Mouse (Mus musculus) olfactory bulb, adult 2 months (tissue): ENCODE results near the gene Tcte2. TPM values are rescaled to one million over a fixed set of nuclear protein-coding genes. Genes with fewer than 3 reads are reported as not detected.
"Not testable (repeated sequence)": the region's sequence is repeated elsewhere in the genome, so short reads cannot be mapped to it uniquely, and the experiment has no call there.

Experiments
- H3K27ac ChIP-seq: fragments of 200-500 bp; 2 replicates; pipeline ENCODE4 v1.5.1; 2012; ENCODE audit warnings: low read depth, low read length; ENCODE audit not compliant: insufficient read depth
- H3K4me1 ChIP-seq: fragments of 200-500 bp; 2 replicates; pipeline ENCODE4 v1.6.1; 2012; ENCODE audit warnings: low read length; ENCODE audit not compliant: control insufficient read depth, insufficient read depth
- H3K4me3 ChIP-seq: fragments of 200-500 bp; 2 replicates; pipeline ENCODE4 v1.5.1; 2012; ENCODE audit warnings: mild to moderate bottlenecking, low read depth, low read length, moderate library complexity; ENCODE audit not compliant: insufficient read depth
- CTCF ChIP-seq: fragments of 200-500 bp; IDR thresholded peaks from 2 replicates; pipeline ENCODE4 v1.5.1; 2012; ENCODE audit warnings: low read depth, mild to moderate bottlenecking, low read length, moderate library complexity; ENCODE audit not compliant: insufficient read depth
- POLR2A ChIP-seq: fragments of 200-500 bp; IDR thresholded peaks from 2 replicates; pipeline ENCODE4 v1.6.1; 2012; ENCODE audit warnings: mild to moderate bottlenecking, low read depth, low read length, moderate library complexity; ENCODE audit not compliant: insufficient read depth
- WGBS: fragments of 180-500 bp; shearing (Covaris S2); methylation state at CpG from one replicate; pipeline ENCODE4 v1.1.7; 2018; 5-methylcytosine and 5-hydroxymethylcytosine counted together
- polyA plus RNA-seq: library from polyadenylated mRNA; stranded (reverse); fragments of >200 nt; gene quantifications from 2 replicates; pipeline ENCODE4 v1.2.4, GENCODE M21; 2012; ENCODE audit warnings: low replicate concordance; ENCODE audit not compliant: missing spikeins, insufficient read depth, insufficient read length

The Tcte2 gene
- not detected in 2 replicates for polyA plus RNA-seq

DNA sequence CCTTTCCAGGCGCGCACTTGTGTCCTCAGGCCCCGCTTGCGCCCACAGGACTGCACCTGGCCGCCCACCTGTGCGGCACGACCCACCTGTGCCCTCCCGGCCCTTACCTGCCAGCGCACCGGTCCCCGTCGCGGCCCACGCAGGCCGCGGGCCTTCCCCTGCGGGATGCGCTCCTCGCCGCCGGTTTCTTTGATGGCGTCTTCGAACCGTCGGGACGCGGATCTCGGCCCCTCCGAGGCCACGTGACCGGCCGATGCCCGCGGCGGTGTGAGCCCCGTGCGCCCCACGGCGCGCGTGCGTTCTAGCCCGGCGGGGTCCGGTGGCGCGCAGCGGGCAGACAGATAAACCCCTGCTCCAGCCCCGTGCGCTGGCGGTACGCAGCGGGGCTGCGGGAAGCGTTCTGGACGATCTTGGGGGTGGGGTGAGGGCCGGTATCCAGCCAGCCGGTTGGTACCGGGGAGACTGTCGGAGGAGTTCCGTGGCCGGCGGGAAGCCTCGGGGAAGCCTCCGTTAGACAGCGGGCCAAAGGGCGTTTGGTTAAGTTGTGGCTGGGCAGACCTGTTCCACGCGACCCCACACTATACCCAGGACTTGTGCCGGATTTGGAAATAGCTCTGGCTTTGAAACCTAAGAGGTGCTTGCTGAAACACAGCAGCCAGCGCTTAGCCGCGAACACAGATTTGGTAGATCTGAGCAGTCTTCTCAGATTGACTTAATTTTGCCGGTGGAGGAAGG, at the start of gene Tcte2:
TSS of gene Tcte2 (minus strand) at position 647 of the 735 bp plus-strand sequence.
- TF ChIP-seq CTCF (no peak), POLR2A (no peak)
- H3K4me3 ChIP-seq, result peak within 1 kb of the TSS; percentile 76
- peak within 1 kb of the TSS; percentile 54; the same call in 1 of the 2 replicates for H3K27ac ChIP-seq
- no peaks in the 10 kb centered on the region for H3K4me1 ChIP-seq
- under 1% methylated on average over 74 of the region's 74 CpGs for WGBS

DNA sequence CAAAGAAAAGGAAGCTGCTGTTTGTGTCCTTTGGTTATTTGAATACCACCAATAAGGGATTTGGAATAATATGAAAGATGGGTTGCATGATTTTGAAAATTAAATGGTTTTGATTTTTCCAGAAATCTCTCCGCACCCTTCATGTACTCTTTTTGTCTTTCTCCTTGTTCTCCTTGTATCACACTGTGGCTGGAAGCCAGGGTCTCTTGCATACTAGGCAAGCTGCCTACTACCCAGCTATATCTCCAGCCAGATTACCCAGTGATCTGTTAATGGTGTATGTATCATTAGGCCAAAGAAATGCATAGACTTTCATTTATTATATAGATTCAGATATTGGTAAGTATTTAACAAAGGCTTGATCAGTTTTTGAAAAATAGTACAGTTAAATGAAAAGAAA, 44.4 kb upstream of the Tcte2 start:
- 74% methylated on average over 1 of the region's 1 CpGs for WGBS
- Histone ChIP-seq H3K27ac (no peak overlapping the region), H3K4me3 (no peak overlapping the region), H3K4me1 (no peaks in the 10 kb centered on the region)
- TF ChIP-seq CTCF, result no peak
- TF ChIP-seq POLR2A, result no peak

DNA sequence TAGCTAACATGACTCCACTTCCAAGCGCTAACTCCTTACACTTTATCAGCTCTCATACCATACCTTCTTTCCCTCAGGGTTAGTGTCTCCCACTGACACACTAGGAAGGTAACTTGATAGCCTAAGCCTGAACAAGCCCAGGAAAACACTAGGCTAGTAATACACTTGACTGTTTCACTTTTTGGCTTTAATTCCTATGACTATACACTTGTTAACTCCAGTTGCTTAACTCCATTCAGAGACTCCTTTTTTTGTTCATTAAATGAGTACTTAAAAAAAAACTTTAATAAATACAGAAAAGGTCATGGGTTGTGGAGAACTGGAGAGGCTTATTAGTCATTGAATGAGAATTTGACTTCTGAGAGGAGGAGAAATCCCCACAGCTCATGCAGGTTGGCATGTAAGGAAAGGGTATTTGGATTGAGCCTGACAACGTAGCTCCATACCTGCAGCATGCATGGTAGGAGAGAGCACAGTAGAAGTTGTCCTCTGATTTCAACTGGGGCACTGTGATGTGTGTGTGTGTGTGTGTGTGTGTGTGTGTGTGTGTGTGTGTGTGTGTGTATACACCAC, 41.3 kb upstream of the Tcte2 start:
- H3K4me1 ChIP-seq, result no peaks in the 10 kb centered on the region
- no peak overlapping the region for H3K4me3 ChIP-seq
- WGBS, result 85% methylated on average over 2 of the region's 2 CpGs
- no peak for TF ChIP-seq POLR2A
- no peak for TF ChIP-seq CTCF
- H3K27ac ChIP-seq, result no peak overlapping the region

DNA sequence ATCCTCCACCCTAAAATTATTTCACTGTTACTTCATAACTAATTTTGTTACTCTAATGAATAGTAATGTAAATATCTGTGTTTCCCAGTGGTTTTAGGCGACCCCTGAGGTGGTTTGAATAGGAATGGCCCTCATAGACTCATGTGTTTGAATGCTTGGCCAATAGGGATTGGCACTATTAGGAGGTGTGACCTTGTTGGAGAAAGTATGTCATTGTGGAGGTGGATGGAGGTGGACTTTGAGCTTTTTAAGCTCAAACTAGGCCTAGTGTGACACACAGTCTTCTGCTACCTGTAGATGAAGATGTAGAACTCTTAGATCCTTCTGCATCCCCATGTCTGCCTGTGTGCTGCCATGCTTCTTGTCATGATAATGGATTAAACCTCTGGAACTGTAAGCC, 36.1 kb upstream of the Tcte2 start:
- Histone ChIP-seq H3K27ac (no peak overlapping the region), H3K4me1 (no peaks in the 10 kb centered on the region), H3K4me3 (no peak overlapping the region)
- WGBS, result 87% methylated on average over 1 of the region's 1 CpGs
- TF ChIP-seq POLR2A (no peak), CTCF (no peak)

DNA sequence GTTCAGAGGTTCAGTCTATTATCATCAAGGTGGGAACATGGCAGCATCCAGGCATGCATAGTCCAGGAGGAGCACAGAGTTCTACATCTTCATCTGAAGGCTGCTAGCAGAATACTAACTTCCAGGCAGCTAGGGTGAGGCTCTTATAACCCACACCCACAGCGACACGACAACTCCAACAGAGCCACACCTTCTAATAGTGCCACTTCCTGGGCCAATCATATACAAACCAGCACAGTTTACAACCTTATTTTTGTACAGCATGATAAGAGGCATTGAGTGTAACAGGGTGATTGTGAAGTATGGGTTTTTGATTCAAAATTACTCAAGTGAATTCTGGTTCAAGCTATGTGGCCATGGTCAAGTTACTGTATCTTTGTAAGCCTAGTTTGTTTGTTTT, 28.4 kb upstream of the Tcte2 start:
- H3K27ac ChIP-seq, H3K4me1 ChIP-seq, H3K4me3 ChIP-seq: not testable (repeated sequence)
- WGBS, result 72% methylated on average over 2 of the region's 2 CpGs

DNA sequence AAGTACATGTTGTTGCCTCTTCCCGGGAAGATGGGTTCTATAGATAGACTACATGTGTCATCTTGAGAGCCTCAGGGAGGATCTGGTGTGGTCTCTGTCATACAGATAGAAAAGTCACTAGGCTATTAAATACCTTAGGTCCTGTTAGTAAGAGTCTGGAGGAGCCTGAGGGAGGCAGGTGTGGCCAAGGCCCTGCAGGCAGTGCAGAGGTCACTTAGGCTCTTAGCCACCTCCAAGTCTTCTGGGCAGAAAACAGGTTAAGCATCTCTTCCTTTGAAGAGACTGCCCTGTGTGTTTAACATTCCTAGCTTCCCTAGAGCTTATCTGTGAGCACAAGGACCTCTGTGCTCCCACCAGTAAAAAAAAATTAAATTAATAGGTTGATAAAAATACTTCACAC, 21.8 kb upstream of the Tcte2 start:
- WGBS, result 39% methylated on average over 1 of the region's 1 CpGs
- no peak for TF ChIP-seq CTCF
- no peak for TF ChIP-seq POLR2A
- H3K4me1 ChIP-seq, result peaks cover 11% of the 10 kb centered on the region; the same call in 1 of the 2 replicates
- H3K27ac ChIP-seq, result no peak overlapping the region
- H3K4me3 ChIP-seq, result no peak overlapping the region

DNA sequence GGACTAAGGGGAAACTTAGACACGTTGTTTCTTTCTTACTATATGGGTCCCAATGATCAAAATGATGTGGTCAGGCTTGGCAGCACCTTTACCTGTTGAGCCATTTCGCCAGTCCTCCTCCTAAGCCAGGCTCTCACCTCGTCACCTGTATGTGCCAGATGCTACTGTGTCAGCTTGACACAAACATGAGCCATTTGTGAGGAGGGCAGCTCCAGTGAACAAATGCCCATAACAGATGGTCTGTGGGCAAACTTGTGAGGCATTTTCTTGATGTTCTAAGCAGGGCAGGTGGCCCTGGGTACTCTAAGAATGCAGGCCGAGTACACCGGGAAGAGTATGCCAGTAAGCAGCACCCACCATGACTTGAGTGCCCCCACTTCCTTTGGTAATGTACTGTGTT, 20.3 kb upstream of the Tcte2 start:
- WGBS, result 87% methylated on average over 5 of the region's 5 CpGs
- H3K4me1 ChIP-seq, result peaks cover 11% of the 10 kb centered on the region; the same call in 1 of the 2 replicates
- TF ChIP-seq CTCF (no peak), POLR2A (no peak)

DNA sequence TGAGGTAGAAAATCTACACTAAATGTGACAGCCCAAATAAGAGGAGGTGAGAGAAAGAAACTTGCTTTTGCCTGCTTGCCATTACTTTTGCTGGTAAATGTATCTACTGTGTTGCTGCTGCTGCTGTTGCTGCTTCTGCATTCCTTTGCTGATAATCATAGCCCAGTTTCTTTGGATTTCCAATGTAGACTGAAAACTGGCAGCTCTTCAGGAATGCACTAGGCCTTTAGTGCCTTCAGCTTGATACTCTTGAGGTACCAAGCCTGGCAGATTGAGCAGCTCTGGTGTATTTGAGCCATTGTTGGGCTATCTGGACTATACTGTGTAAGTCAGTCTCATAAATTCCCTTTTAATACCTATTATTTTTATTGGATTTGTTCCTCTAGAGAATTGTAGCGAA, 17.2 kb upstream of the Tcte2 start:
- Histone ChIP-seq H3K27ac (no peak overlapping the region), H3K4me3 (no peak overlapping the region), H3K4me1 (peaks cover 4% of the 10 kb centered on the region; the same call in 1 of the 2 replicates)
- WGBS, result 91% methylated on average over 1 of the region's 1 CpGs
- TF ChIP-seq POLR2A (no peak), CTCF (no peak)

More for the DNA sequence above, 20.3 kb upstream of the Tcte2 start:
- H3K4me3 ChIP-seq, result no peak overlapping the region
- H3K27ac ChIP-seq, result no peak overlapping the region

DNA sequence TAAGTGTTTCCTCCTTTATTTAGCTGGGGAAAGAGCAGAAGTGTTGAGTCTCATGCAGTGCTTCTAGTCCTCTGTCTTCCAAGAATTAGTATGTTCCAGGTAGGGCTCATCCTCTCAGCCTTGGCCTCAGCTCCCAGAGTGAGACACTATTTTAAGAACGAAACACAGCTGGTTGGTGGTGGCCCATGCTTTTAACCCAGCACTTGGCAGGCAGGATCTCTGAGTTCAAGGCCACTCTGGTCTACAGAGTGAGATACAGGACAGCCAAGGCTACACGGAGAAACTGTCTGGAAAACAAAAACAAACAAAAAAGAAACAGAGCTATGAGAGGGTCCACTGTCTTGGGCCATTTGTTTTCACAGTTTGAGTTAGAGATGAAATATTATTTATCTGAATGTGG, 16.1 kb upstream of the Tcte2 start:
- TF ChIP-seq POLR2A, result no peak
- no peak for TF ChIP-seq CTCF
- Histone ChIP-seq H3K4me1 (peaks cover 2% of the 10 kb centered on the region; the same call in 1 of the 2 replicates), H3K4me3 (no peak overlapping the region), H3K27ac (no peak overlapping the region)
- 66% methylated on average over 2 of the region's 2 CpGs for WGBS
